ENCODE assay signal across 14 mouse cellular contexts in genomic region chr5:124045453-124046010, GRCm38 (mm10). TPM values are rescaled to one million over a fixed set of nuclear protein-coding genes. Genes with fewer than 3 reads are reported as not detected.
DNase-seq lines count a peak whose midpoint lies in the region; ATAC-seq lines count a peak whose summit lies in the region.
"Had no signal": no experiment of that assay in that cellular context is flagged by ENCODE, and none has a peak within 500 bp of the region (broad histone marks: within the 10 kb centered on the region; RNA-seq: fewer than 3 reads in every experiment).

No protein-coding gene starts in this region.

- peak overlapping the region; percentile 10; the same call in 1 of the 2 replicates for H3K27ac ChIP-seq in kidney, embryonic 15.5 days
- peak overlapping the region; percentile 91 for H3K27ac ChIP-seq in forebrain, embryonic 16.5 days (ENCODE audit: low read length)
- H3K27ac ChIP-seq in midbrain, embryonic 15.5 days = peak overlapping the region; percentile 63
- H3K27ac ChIP-seq: liver, embryonic 15.5 days; macrophage had no signal

- H3K9ac ChIP-seq in kidney, embryonic 15.5 days = no peak overlapping the region
- peak overlapping the region; percentile 32; the same call in 1 of the 2 replicates for H3K9ac ChIP-seq in forebrain, embryonic 16.5 days (replicated peaks; ENCODE audit: low read depth, low read length)
- no peak overlapping the region for H3K9ac ChIP-seq in midbrain, embryonic 15.5 days
- H3K9ac ChIP-seq: liver, embryonic 15.5 days had no signal

- ATAC-seq in cerebellum, adult (ENCODE audit: insufficient number of reproducible peaks, low FRiP score, low TSS enrichment) = no peak
- ATAC-seq in kidney, embryonic 15.5 days (replicated peaks; ENCODE audit: low FRiP score) = no peak
- ATAC-seq in forebrain, embryonic 16.5 days = peak; percentile 47
- ATAC-seq in midbrain, embryonic 15.5 days (replicated peaks) = no peak
- ATAC-seq in erythroid progenitor cell, adult 5-6 weeks (replicated peaks; ENCODE audit: low FRiP score, poor library complexity, severe bottlenecking) = no peak
- ATAC-seq: inflammation-experienced regulatory T-cells, adult 6 months had no signal

- WGBS in kidney, embryonic 15.5 days = 33% methylated on average over 11 of the region's 11 CpGs
- WGBS in forebrain, embryonic 16.5 days = 21% methylated on average over 11 of the region's 11 CpGs
- WGBS in midbrain, embryonic 15.5 days = 20% methylated on average over 11 of the region's 11 CpGs

- no peak overlapping the region for H3K4me2 ChIP-seq in kidney, embryonic 15.5 days
- no peak overlapping the region for H3K4me2 ChIP-seq in forebrain, embryonic 16.5 days (ENCODE audit: low read length)
- H3K4me2 ChIP-seq in midbrain, embryonic 15.5 days = no peak overlapping the region
- H3K4me2 ChIP-seq: liver, embryonic 15.5 days had no signal

- DNase-seq in cerebellum, postnatal 10 days = peak; percentile 87 to 92
- DNase-seq in kidney, adult 9 months = no peak
- DNase-seq in kidney, postnatal 36 days = no peak
- DNase-seq: gastrocnemius, postnatal 14 days; kidney, postnatal 14 days; right cerebral cortex, adult 18-20 months had no signal

- H3K36me3 ChIP-seq in kidney, embryonic 15.5 days = no peaks in the 10 kb centered on the region
- no peaks in the 10 kb centered on the region for H3K36me3 ChIP-seq in forebrain, embryonic 16.5 days (ENCODE audit: control insufficient read depth, insufficient read depth)
- no peaks in the 10 kb centered on the region for H3K36me3 ChIP-seq in midbrain, embryonic 15.5 days (replicated peaks)
- H3K36me3 ChIP-seq: liver, embryonic 15.5 days had no signal

- H3K27me3 ChIP-seq in kidney, embryonic 15.5 days = no peaks in the 10 kb centered on the region
- no peaks in the 10 kb centered on the region for H3K27me3 ChIP-seq in forebrain, embryonic 16.5 days (replicated peaks; ENCODE audit: control insufficient read depth, insufficient read depth, low read length)
- no peaks in the 10 kb centered on the region for H3K27me3 ChIP-seq in midbrain, embryonic 15.5 days (replicated peaks)
- H3K27me3 ChIP-seq: liver, embryonic 15.5 days had no signal

- peaks cover 35% of the 10 kb centered on the region for H3K4me1 ChIP-seq in kidney, embryonic 15.5 days
- H3K4me1 ChIP-seq in forebrain, embryonic 16.5 days (replicated peaks; ENCODE audit: control insufficient read depth, insufficient read depth, low read length) = peaks cover 25% of the 10 kb centered on the region
- peaks cover 28% of the 10 kb centered on the region for H3K4me1 ChIP-seq in midbrain, embryonic 15.5 days

- no peaks in the 10 kb centered on the region for H3K9me3 ChIP-seq in kidney, embryonic 15.5 days (replicated peaks)
- H3K9me3 ChIP-seq in forebrain, embryonic 16.5 days (ENCODE audit: control insufficient read depth, low read length) = no peaks in the 10 kb centered on the region
- no peaks in the 10 kb centered on the region for H3K9me3 ChIP-seq in midbrain, embryonic 15.5 days
- H3K9me3 ChIP-seq: liver, embryonic 15.5 days had no signal

- H3K4me3 ChIP-seq in kidney, embryonic 15.5 days (replicated peaks) = no peak overlapping the region
- no peak overlapping the region for H3K4me3 ChIP-seq in forebrain, embryonic 16.5 days (replicated peaks; ENCODE audit: low read length)
- no peak overlapping the region for H3K4me3 ChIP-seq in midbrain, embryonic 15.5 days
- H3K4me3 ChIP-seq: liver, embryonic 15.5 days had no signal

RNA-seq across cellular contexts. Expression of gene Vps37b, which starts 13.5 kb away (rescaled TPM):
- polyA plus RNA-seq in kidney, embryonic 15.5 days (2015; fragmentation: Nextera tagmentation; extraction: Ambion mirVana) = 33.8 and 35.3 TPM in 2 replicates
- 104 and 112 TPM in 2 replicates for polyA plus RNA-seq in forebrain, embryonic 16.5 days (2015; fragmentation: Nextera tagmentation; extraction: Ambion mirVana)
- polyA plus RNA-seq in midbrain, embryonic 15.5 days (2015; fragmentation: Nextera tagmentation; extraction: Ambion mirVana) = 66.7 and 73.7 TPM in 2 replicates
- total RNA-seq in erythroid progenitor cell, adult 5-6 weeks (2015; ENCODE audit: low replicate concordance) = 15.5 TPM in 2 replicates
- 7.3 and 9.6 TPM in 2 replicates for total RNA-seq in erythroid progenitor cell, adult 5-6 weeks (2017; ENCODE audit: low replicate concordance)

RNA-seq across cellular contexts. Expression of gene Abcb9, which starts 50.1 kb away (rescaled TPM):
- 1.5 and 1.7 TPM in 2 replicates for polyA plus RNA-seq in kidney, embryonic 15.5 days (2015; fragmentation: Nextera tagmentation; extraction: Ambion mirVana)
- polyA plus RNA-seq in forebrain, embryonic 16.5 days (2015; fragmentation: Nextera tagmentation; extraction: Ambion mirVana) = 11.3 and 13.4 TPM in 2 replicates
- 16.0 and 17.7 TPM in 2 replicates for polyA plus RNA-seq in midbrain, embryonic 15.5 days (2015; fragmentation: Nextera tagmentation; extraction: Ambion mirVana)
- total RNA-seq in erythroid progenitor cell, adult 5-6 weeks (2015; ENCODE audit: low replicate concordance) = 22.3 and 24.7 TPM in 2 replicates
- total RNA-seq in erythroid progenitor cell, adult 5-6 weeks (2017; ENCODE audit: low replicate concordance) = 23.8 and 25.2 TPM in 2 replicates

Comparison
In these comparisons a context has a peak if more than half of its experiments do, and no peak if none do; other contexts are left out.
1. DNase-seq: peak in cerebellum, postnatal 10 days (2 of 2); none in kidney, adult 9 months (single experiment) and kidney, postnatal 36 days (0 of 2).
2. H3K27ac ChIP-seq: peak in every context shown above with its lines; median percentile 91 in forebrain, embryonic 16.5 days; 63 in midbrain, embryonic 15.5 days; 10 in kidney, embryonic 15.5 days.